Mouse (Mus musculus) lung, embryonic 15.5 days (tissue): ENCODE measurements around the gene Slc41a2. TPM values are rescaled to one million over a fixed set of nuclear protein-coding genes. Genes with fewer than 3 reads are reported as not detected.

Source experiments
- polyA plus RNA-seq: library from polyadenylated mRNA; unstranded; fragments of >200 nt; fragmentation: Nextera tagmentation; extraction: Ambion mirVana; gene quantifications from 2 replicates; pipeline ENCODE4 v1.2.1, GENCODE M21; 2015

Gene Slc41a2
- polyA plus RNA-seq, 1 experiment from 2014 or later, result 0.79 TPM

Other genes with a start within 250 kb of the Slc41a2 start
- gene D10Wsu102e, start 22.3 kb upstream of the Slc41a2 start, polyA plus RNA-seq, result 0.65 and 0.67 TPM in 2 replicates
- 1.9 and 2.3 TPM in 2 replicates for gene Aldh1l2, start 196.3 kb upstream of the Slc41a2 start, polyA plus RNA-seq
- gene Washc4, start 205.9 kb upstream of the Slc41a2 start, polyA plus RNA-seq, result 32.3 and 34.9 TPM in 2 replicates